Mouse (Mus musculus) embryonic stem cell, embryonic (primary cell): ENCODE results near the gene Slc4a3.

Source experiments
- CTCF ChIA-PET, 4 experiments: fragments of 300-600 bp in 2 of 4; fragments of 350-600 bp in 2 of 4; sonication (Branson Sonifier 250); formaldehyde crosslinking; loops; one replicate each; lab custom pipeline; 2022; ENCODE audit warnings: inconsistent platforms in 2 of 4; lab: Charles Lee
- POLR2A ChIA-PET, 4 experiments: fragments of 300-600 bp in 2 of 4; fragments of 350-600 bp in 2 of 4; sonication (Branson Sonifier 250); formaldehyde crosslinking; loops; one replicate each; lab custom pipeline; 2022; ENCODE audit warnings: antibody characterized with exemption in 4 of 4, inconsistent platforms in 1 of 4; lab: Charles Lee

Gene Slc4a3

DNA sequence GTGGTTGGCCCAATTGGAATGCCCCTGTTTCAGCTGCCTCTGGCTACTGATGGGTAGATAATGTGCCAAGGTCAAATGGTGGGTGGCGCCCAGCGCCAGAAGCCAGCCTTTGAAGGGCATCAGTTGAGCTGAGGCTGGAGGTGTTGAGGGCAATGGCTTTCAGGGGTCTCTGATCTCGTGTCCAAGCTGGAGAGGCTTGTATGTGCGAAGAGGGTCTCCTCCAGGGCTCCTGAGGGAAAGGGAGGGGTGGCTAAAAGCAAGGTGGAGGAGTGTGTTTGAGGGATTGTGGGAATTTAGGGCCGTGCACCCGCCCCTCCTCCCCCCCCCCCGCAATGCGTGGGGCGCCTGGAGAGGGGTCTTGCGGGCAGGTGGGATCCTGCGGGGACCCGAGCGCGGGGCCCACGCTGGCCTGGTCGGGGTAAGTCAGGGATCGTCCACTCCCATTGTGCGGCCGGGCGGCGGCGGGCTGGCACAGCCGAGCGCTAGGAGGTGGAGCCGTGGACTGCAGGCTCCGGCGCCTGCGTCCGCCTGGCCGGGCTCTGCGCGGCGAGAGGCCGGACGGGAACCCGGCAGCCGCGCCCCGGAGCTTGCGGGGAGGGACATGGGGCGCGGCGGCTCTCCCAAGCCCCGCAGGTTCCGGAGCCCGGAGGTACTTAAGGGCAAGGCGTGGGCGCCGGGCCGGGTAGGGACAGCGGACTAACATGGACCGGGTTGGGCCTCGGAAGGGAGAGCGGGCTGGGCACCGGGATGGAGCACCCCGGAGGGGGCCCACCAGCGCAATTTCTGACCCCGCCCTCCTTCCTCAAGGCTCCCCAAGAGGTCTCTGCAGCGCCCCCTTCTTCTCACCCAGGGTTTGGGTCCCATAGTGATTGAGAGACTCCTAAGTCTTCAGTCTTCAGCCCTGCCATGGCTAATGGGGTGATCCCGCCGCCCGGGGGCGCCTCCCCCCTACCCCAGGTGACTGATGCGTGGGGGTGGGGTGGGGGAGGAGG, at the start of gene Slc4a3:
Gene Slc4a3, plus strand, starts transcription at position 302 of the 992 bp plus-strand sequence.
- CTCF ChIA-PET: interaction anchor here (0.6 to 2.5 kb wide), 13 partner anchors 11 to 746 kb away, joined by 3 to 12 read pairs (median 3); no protein-coding TSS in a partner anchor
- POLR2A ChIA-PET: interaction anchor here in 3 of 4 experiments (0.6 to 1.7 kb wide), 8 partner anchors 10 to 403 kb away, joined by 3 to 6 read pairs (median 4); no protein-coding TSS in a partner anchor

DNA sequence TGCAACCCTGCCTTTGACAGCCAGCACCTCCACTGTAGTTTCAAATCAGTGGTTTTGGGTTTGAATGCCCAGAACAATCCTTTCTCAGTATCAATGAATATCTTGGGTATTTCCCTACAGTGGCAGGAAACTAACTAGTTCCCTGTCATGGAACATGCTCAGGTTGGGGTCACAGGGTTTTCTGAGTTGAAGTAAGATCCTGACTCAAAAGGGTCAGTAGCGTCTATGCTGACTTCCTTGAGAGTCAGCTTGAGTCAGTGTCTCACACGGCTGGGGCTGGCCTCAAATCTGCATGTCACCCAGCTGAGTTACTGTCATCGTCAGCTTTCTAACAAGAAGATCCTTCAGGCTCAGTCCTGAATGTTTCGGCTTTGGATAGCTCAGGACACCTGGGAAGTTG, 47.2 kb upstream of the Slc4a3 start:
- POLR2A ChIA-PET: interaction anchor here in 3 of 4 experiments (0.6 to 1.0 kb wide), 3 partner anchors 16 to 59 kb away, joined by 3 to 4 read pairs (median 3); no protein-coding TSS in a partner anchor
- CTCF ChIA-PET: interaction anchor here (0.6 to 2.2 kb wide), 14 partner anchors 8 to 154 kb away, joined by 3 to 7 read pairs (median 3); partner anchors contain the start of gene Tmem198 (in 1 of the 4)

DNA sequence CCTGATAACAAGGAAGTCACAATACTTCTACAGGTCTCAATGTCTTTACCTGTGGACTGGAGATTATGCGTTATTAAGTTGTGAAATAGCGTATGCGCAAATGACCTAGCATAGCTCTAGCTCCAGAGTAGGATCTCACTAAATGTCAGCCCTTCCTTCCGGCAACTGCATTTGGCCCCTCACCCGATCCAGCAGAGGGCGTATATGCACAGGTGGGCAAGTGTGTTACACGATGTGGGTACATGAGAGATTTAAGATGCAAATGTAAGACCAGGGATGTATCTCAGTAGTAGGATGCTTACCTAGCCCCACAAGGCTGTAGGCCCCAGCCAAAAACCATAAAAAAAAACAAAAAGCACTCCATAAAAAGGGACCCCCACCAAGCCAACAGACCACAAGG, 46.6 kb upstream of the Slc4a3 start:
- ChIA-PET POLR2A (interaction anchor here (0.6 to 1.1 kb wide), 6 partner anchors 9 to 58 kb away, joined by 3 to 4 read pairs (median 3); no protein-coding TSS in a partner anchor), CTCF (interaction anchor here (0.6 to 2.2 kb wide), 17 partner anchors 8 to 247 kb away, joined by 3 to 7 read pairs (median 3); partner anchors contain the start of gene Tmem198 (in 1 of the 4))

DNA sequence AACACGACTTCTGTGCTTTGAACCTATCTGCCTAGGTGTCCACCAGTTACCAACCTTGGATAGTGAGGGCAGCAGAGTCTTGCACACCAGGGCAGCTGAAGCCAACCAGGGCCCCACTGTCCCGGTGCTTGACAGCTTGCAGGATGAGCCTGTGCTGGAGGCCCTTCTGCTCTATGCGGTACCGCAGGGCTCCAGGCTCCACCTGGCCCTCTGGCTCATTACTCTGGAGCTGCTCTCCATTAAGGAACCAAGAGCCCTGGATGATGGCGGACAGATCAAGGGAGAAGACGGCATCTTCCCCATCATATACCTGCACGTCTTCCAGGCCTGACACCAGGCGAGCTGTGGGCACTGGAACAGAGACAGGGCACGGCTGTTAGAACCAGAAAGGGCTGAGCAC, 44.2 kb upstream of the Slc4a3 start:
- POLR2A ChIA-PET: interaction anchor here in 1 of 4 experiments (1.0 to 1.8 kb wide), 3 partner anchors 9 to 250 kb away, joined by 3 to 6 read pairs (median 4); no protein-coding TSS in a partner anchor
- CTCF ChIA-PET: interaction anchor here in 2 of 4 experiments (1.0 to 1.4 kb wide), 4 partner anchors 14 to 151 kb away, joined by 3 to 4 read pairs (median 3); no protein-coding TSS in a partner anchor

DNA sequence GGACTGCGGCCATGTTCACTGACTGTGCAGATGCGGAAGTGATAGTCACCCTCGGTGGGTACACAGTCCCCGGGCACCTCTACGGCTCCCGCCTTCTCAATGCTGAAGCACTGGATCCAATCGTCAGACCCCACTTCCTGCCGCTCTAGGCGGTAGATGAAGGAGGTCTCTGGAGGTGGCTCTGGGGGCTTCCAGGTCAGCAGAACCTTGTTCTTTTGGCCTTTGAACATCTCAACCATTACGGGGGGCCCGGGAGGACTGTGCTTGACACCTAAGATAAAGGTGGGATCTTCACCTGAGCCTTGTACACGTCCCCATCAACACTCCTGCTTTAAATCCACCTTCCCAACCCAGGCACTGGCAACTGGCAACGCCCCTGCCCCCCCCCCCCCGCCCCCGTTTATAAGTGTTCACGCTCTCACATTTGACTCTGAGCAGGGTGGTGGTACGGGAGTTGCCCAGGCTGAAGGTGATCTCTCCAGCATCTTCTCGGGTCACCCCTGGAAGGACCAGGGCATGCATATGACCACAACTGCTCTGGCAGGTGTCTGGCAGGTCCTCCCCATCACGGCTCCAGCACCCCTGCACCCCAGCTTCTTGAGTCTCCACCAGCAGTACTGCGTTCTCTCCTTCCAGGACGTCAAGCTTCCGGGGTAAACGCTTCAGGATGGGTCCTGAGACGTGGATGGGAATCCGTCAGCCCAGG, 43.0 kb upstream of the Slc4a3 start:
- POLR2A ChIA-PET: interaction anchor here (0.7 to 4.6 kb wide), 15 partner anchors 8 to 186 kb away, joined by 3 to 19 read pairs (median 3); partner anchors contain the start of genes Chpf (in 1 of the 4), Gmppa (in 1 of the 4) and Tmem198 (in 1 of the 4)
- CTCF ChIA-PET: interaction anchor here in 3 of 4 experiments (0.5 to 3.8 kb wide), 5 partner anchors 8 to 636 kb away, joined by 3 to 11 read pairs (median 5); no protein-coding TSS in a partner anchor

DNA sequence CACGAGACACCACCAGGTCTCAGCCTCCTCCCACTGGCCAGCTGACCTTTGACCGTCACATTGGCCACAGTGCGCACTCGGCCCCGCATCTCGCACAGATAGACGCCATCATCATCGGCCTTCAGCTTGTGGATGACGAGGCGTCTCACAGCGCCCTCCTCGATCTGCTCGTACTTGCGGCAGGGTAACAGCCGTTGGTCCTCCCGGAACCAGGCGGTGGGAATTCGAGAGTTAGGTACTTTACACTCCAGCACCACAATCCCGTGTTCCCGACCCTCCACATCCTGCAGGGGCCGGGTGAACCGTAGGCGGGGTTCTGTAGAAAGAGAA, 42.5 kb upstream of the Slc4a3 start:
- POLR2A ChIA-PET: interaction anchor here (0.7 to 4.6 kb wide), 14 partner anchors 8 to 186 kb away, joined by 3 to 19 read pairs (median 3); partner anchors contain the start of genes Chpf (in 1 of the 4), Gmppa (in 1 of the 4) and Tmem198 (in 1 of the 4)
- CTCF ChIA-PET: interaction anchor here in 3 of 4 experiments (0.5 to 3.8 kb wide), 5 partner anchors 9 to 636 kb away, joined by 3 to 11 read pairs (median 5); no protein-coding TSS in a partner anchor

DNA sequence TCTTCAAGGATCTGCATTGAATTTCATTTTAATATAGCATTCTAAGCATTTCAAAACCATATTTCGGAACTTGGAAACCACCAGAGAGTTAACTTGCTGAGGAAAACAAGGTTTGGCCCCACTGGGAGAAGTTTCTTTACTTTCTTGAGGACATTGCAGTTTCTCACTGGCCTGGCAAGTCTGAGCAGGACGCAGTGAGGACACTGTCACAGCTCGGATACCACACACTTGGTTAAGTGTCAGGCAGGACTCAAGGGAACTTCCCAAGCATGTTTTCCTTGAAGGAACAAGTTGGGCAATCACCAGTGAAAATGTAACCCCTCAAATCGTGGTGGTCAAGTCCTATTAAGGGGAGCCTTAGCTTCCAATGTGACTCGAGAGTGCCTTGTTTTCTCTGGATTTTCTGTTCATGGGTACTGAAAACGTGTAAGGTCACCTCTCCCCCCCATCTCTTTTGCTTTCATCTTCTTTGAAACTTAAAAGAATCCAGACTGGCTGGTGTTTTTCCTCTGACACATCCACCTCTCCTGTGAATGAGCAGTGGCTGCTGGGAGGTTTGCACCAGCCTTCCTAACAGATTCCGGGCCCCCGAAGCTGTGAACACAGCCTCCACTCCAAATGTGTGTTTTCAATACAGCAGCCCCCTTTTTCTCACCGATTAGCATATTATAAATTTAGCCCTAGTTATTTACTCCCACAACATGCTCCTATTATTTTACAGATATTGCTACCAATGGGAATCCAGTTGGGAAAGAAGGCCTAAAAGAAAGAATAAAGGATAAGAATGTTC, 41.6 kb upstream of the Slc4a3 start:
- POLR2A ChIA-PET: interaction anchor here in 3 of 4 experiments (0.9 to 4.6 kb wide), 14 partner anchors 9 to 187 kb away, joined by 3 to 19 read pairs (median 4); partner anchors contain the start of genes Chpf (in 1 of the 3), Gmppa (in 1 of the 3), Stk11ip (in 1 of the 3) and Tmem198 (in 1 of the 3)
- CTCF ChIA-PET: interaction anchor here in 3 of 4 experiments (1.1 to 3.8 kb wide), 3 partner anchors 10 to 47 kb away, joined by 3 to 11 read pairs (median 5); no protein-coding TSS in a partner anchor

DNA sequence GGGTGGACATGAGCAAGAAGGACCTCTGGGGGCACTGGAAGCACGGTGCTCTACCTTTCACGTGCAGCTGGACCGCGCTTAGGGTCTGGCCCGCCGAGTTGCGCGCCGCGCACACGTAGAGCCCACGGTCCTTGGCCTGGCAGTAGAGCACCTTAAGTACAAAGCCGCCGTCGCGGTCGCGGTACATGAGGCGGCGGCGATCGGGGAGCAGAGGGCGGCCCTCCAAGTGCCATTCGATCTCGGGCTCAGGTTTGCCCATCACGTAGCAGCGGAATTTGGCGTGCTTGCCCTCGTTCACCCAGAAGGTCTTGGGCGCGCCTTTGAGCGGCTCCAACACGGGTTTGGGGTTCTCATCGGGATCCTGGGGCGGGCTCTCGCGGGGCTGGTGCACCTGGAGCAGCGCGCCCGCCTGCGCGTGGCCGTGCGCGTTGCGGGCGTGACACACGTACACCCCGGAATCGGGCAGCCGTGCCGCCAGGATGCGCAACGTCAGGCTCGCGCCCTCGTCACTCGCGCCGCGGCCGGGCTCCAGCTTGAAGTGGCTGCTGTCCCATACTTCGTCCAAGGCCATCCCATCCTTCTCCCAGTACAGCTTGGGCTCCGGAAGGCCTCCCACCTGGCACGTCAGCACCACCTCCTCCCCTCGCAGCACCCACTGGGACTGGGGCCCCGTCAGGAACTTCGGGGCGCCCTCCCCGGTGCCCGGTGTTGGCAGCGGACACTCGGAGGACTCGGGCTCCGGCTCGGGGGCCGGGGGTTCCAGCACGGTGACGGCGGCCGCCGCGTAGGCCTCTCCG, 40.7 kb upstream of the Slc4a3 start:
- CTCF ChIA-PET: interaction anchor here in 3 of 4 experiments (0.5 to 3.8 kb wide), 6 partner anchors 11 to 92 kb away, joined by 3 to 11 read pairs (median 3); partner anchors contain the start of gene Stk11ip (in 1 of the 3)

DNA sequence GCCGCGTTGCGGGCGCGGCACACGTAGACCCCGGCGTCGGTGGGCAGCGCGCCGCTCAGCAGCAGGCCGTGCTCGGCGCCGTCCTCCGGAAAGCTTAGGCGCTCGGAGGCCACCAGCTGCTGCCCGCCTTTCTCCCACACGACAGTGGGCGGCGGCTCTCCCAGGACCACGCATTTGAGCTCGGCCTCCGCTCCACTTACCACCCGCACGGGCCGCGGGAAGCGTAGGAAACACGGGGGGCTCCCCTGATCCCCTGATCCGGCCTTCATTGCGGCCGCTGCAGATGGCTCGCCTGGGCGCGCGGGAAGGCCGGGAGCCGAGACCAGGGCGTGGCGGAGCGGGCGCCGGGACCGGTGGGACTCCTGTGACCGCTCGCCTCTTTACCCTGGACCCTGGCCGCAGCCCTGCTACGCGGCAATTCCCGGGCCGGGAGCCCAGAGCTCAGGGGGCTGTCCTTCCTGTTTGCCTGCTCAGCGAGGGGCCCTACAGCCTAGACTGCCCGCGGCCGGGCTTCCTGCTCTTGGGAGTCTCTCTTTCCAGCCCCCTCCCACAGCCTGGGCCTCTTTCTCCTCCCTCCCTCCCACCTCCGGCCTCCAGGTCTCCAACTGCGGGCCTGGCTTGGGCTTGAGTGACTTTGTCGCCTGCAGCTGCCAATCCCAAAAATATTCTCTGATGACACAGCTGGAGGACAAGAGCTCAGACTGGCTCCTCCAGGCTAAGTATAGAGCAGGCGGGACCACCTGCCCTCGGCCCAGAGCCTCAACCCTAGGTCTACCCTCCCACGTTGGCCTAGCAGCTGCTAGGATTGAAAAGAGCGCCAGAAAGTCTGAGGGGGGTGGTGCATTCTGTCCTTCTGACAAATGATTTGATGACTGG, 39.9 kb upstream of the Slc4a3 start, which contains the start of gene Obsl1:
Gene Obsl1, minus strand, starts transcription at position 497 of the 876 bp plus-strand sequence.
- CTCF ChIA-PET: interaction anchor here (0.6 to 3.8 kb wide), 9 partner anchors 11 to 1458 kb away, joined by 3 to 11 read pairs (median 3); partner anchors contain the start of gene Stk11ip (in 1 of the 4)
- POLR2A ChIA-PET: interaction anchor here (0.5 to 4.6 kb wide), 22 partner anchors 9 to 189 kb away, joined by 3 to 19 read pairs (median 6); partner anchors contain the start of genes Chpf (in 3 of the 4), Tmem198 (in 3 of the 4), Stk11ip (in 2 of the 4) and Dnpep (in 1 of the 4)

More for the DNA sequence above, 40.7 kb upstream of the Slc4a3 start:
- POLR2A ChIA-PET: interaction anchor here in 3 of 4 experiments (1.0 to 4.6 kb wide), 18 partner anchors 9 to 188 kb away, joined by 3 to 19 read pairs (median 6); partner anchors contain the start of genes Chpf (in 2 of the 3), Stk11ip (in 2 of the 3), Tmem198 (in 2 of the 3) and Dnpep (in 1 of the 3)

DNA sequence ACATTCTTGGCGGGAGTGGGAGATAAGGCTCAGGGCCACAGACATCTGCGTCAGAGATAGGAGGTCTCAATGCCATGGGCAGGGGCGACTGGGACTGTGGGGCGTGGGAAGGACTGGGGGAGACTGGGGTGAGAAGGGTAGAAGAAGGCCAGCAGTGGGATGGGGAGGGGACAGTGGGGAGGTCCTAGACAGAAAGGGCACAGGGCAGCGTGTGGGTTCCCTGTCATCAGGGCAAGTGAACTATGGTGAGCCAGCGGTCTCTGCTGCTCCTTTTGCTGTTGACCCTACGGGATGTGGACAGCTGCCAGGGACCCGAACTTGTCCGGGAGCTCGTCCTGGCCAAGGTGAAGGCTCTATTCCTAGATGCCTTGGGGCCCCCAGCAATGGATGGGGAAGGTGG, 39.1 kb upstream of the Slc4a3 start, which contains the start of gene Inha:
Gene Inha, plus strand, starts transcription at position 72 of the 400 bp plus-strand sequence.
- POLR2A ChIA-PET: interaction anchor here (0.5 to 4.6 kb wide), 19 partner anchors 10 to 190 kb away, joined by 3 to 19 read pairs (median 6); partner anchors contain the start of genes Chpf (in 3 of the 4), Tmem198 (in 3 of the 4), Dnpep (in 1 of the 4) and Stk11ip (in 1 of the 4)

DNA sequence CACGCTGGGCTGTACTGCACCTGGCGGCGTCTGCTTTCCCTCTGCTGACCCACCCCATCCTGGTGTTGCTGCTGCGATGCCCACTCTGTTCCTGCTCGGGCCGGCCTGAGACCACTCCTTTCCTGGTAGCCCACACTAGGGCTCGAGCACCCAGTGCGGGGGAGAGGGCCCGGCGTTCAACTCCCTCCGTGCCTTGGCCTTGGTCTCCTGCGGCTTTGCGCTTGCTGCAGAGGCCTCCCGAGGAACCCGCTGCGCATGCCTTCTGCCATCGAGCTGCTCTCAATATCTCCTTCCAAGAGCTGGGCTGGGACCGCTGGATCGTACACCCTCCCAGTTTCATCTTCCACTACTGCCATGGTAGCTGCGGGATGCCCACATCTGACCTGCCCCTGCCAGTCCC, 36.5 kb upstream of the Slc4a3 start:
- ChIA-PET POLR2A (interaction anchor here in 2 of 4 experiments (0.9 to 2.8 kb wide), 7 partner anchors 8 to 110 kb away, joined by 3 to 11 read pairs (median 5); partner anchors contain the start of genes Chpf (in 1 of the 2), Stk11ip (in 1 of the 2) and Tmem198 (in 1 of the 2)), CTCF (interaction anchor here in 3 of 4 experiments (0.6 to 1.3 kb wide), 3 partner anchors 11 to 1919 kb away, joined by 3 read pairs; no protein-coding TSS in a partner anchor)

More for the DNA sequence above, 39.1 kb upstream of the Slc4a3 start, which contains the start of gene Inha:
- CTCF ChIA-PET: interaction anchor here in 3 of 4 experiments (0.7 to 2.0 kb wide), 7 partner anchors 8 to 52 kb away, joined by 3 to 7 read pairs (median 4); no protein-coding TSS in a partner anchor

DNA sequence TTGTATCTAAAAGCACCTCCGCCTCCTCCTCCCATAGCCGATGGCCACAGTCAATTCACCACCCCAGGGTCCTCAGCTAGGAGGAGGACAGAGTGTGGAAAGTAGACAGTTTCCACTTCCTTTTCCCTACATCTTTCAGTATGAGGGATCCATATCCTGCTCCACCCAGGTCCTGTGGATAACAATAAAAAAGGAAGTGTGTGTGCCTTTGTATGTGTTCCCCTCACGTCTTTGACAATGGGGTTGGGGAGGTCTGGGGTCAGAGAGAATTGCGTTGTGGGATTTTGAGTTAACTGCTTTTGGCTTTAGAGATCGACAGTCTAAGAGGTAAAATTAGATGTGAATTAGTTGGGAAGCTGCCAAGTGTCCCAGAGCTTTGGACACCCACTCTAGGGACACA, 35.9 kb upstream of the Slc4a3 start:
- CTCF ChIA-PET: interaction anchor here in 2 of 4 experiments (0.6 to 1.3 kb wide), 3 partner anchors 31 to 1918 kb away, joined by 3 read pairs; partner anchors contain the start of genes Chpf (in 1 of the 2) and Tmem198 (in 1 of the 2)

More for the DNA sequence above, 35.9 kb upstream of the Slc4a3 start:
- POLR2A ChIA-PET: interaction anchor here in 2 of 4 experiments (0.7 to 2.8 kb wide), 5 partner anchors 11 to 693 kb away, joined by 3 to 11 read pairs (median 3); partner anchors contain the start of genes Chpf (in 1 of the 2), Stk11ip (in 1 of the 2) and Tmem198 (in 1 of the 2)
